Mouse (Mus musculus) midbrain, embryonic 16.5 days (tissue): Measurements from ENCODE around the gene Olfr552. TPM values are rescaled to one million over a fixed set of nuclear protein-coding genes. Genes with fewer than 3 reads are reported as not detected.
"Not testable (repeated sequence)": the region's sequence is repeated elsewhere in the genome, so short reads cannot be mapped to it uniquely, and the experiment has no call there.

Experiments used
- ATAC-seq: fragments of 200-750 bp; cut with Nextera tagmentation; 2 replicates; pipeline ENCODE4 v1.8.0; 2017; ENCODE audit warnings: moderate TSS enrichment
- H3K27ac ChIP-seq: fragments of 300-500 bp; sonication (generic); 2 replicates; pipeline ENCODE4 v1.5.1; 2014; ENCODE audit warnings: mild to moderate bottlenecking, low read length, mixed read lengths
- H3K27me3 ChIP-seq: fragments of 300-500 bp; sonication (generic); 2 replicates; pipeline ENCODE4 v1.6.1; 2014; ENCODE audit warnings: low read depth, low read length, mixed read lengths; ENCODE audit not compliant: control insufficient read depth, insufficient read depth
- H3K36me3 ChIP-seq: fragments of 300-500 bp; sonication (generic); 2 replicates; pipeline ENCODE4 v1.6.1; 2014; ENCODE audit warnings: mild to moderate bottlenecking, low read length, moderate library complexity, mixed read lengths; ENCODE audit not compliant: control insufficient read depth, insufficient read depth
- H3K4me1 ChIP-seq: fragments of 300-500 bp; sonication (generic); 2 replicates; pipeline ENCODE4 v1.6.1; 2014; ENCODE audit warnings: mild to moderate bottlenecking, low read length, mixed read lengths; ENCODE audit not compliant: control insufficient read depth, insufficient read depth
- H3K4me2 ChIP-seq: fragments of 300-500 bp; sonication (generic); 2 replicates; pipeline ENCODE4 v1.6.1; 2014; ENCODE audit warnings: mild to moderate bottlenecking, low read length, mixed read lengths
- H3K4me3 ChIP-seq: fragments of 300-500 bp; sonication (generic); 2 replicates; pipeline ENCODE4 v1.5.1; 2014; ENCODE audit warnings: low read depth, mild to moderate bottlenecking, low read length, moderate library complexity, mixed read lengths
- H3K9ac ChIP-seq: fragments of 300-500 bp; sonication (generic); 2 replicates; pipeline ENCODE4 v1.6.1; 2014; ENCODE audit warnings: low read depth, low read length, mixed read lengths
- H3K9me3 ChIP-seq: fragments of 300-500 bp; sonication (generic); replicated peaks from 2 replicates; pipeline ENCODE4 v1.6.1; 2014; ENCODE audit warnings: mild to moderate bottlenecking, low read length, mixed read lengths; ENCODE audit not compliant: control insufficient read depth, poor library complexity, severe bottlenecking
- WGBS: fragments of 180-500 bp; shearing (Covaris S2); extraction: QIAGEN DNeasy Blood & Tissue Kit; methylation state at CpG from one replicate; pipeline ENCODE4 v1.1.7; 2014; 5-methylcytosine and 5-hydroxymethylcytosine counted together
- polyA plus RNA-seq: library from polyadenylated mRNA; unstranded; fragments of >200 nt; fragmentation: Nextera tagmentation; extraction: Ambion mirVana; gene quantifications from 2 replicates; pipeline ENCODE4 v1.2.1, GENCODE M21; 2015

Gene Olfr552
- polyA plus RNA-seq, 1 experiment from 2014 or later = not detected

DNA sequence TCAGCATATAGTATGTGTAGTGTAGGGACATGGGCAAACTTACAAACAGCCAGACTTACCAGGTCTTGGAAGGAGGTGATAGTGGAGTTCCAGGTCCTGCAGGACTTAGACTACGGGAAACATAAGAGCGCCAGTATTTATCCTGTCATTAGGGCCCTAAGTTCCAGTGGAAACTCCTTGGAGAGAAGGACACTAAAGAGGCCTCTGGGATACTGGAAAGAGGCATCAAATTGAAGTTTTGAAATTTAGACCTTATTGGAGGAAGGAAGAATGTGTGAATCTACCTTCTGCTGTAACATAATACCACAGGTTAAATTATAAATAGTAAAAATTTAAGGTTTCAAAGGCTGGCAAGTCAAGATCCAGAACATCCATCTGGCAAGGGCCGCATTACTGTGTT lies 5.8 kb upstream of the Olfr552 start, which contains the start of gene Olfr551:
Gene Olfr551 (minus strand): TSS at position 101 of the 400 bp plus-strand sequence.
- no peaks in the 10 kb centered on the region for H3K9me3 ChIP-seq
- no peaks in the 10 kb centered on the region for H3K27me3 ChIP-seq
- no peak within 1 kb of the TSS for H3K9ac ChIP-seq
- H3K27ac ChIP-seq = no peak within 1 kb of the TSS
- H3K36me3 ChIP-seq = no peaks in the 10 kb centered on the region
- no peaks in the 10 kb centered on the region for H3K4me1 ChIP-seq
- no peak for ATAC-seq
- H3K4me2 ChIP-seq = no peak within 1 kb of the TSS
- 98% methylated on average over 3 of the region's 3 CpGs for WGBS
- no peak within 1 kb of the TSS for H3K4me3 ChIP-seq

DNA sequence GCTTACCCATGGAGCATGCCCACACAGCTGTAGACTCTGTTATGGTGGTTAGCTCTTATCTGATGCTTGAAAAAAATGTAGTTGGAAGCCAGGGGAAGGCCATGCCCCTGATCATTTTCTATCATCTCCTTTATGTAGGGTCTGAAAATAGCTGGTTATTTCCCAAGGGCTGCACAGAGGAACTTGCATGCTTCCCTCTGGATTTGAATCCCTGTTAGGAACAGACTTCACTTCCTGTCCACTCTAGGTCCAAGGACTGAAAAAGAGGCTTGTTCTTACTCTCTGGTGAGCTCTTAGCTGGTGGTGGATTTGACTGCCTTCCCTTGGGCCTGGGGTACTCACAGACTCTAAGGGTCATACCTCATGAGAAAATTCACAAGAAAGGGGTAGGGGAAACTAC lies 20.5 kb downstream of the Olfr552 start, which contains the start of gene Olfr553:
Gene Olfr553 (minus strand): TSS at position 101 of the 400 bp plus-strand sequence.
- no peak within 1 kb of the TSS for H3K4me3 ChIP-seq
- no peaks in the 10 kb centered on the region for H3K36me3 ChIP-seq
- H3K9me3 ChIP-seq = no peaks in the 10 kb centered on the region
- H3K27ac ChIP-seq = no peak within 1 kb of the TSS
- H3K4me2 ChIP-seq = no peak within 1 kb of the TSS
- no peaks in the 10 kb centered on the region for H3K27me3 ChIP-seq
- no peak within 1 kb of the TSS for H3K9ac ChIP-seq
- H3K4me1 ChIP-seq = no peaks in the 10 kb centered on the region
- ATAC-seq = no peak

DNA sequence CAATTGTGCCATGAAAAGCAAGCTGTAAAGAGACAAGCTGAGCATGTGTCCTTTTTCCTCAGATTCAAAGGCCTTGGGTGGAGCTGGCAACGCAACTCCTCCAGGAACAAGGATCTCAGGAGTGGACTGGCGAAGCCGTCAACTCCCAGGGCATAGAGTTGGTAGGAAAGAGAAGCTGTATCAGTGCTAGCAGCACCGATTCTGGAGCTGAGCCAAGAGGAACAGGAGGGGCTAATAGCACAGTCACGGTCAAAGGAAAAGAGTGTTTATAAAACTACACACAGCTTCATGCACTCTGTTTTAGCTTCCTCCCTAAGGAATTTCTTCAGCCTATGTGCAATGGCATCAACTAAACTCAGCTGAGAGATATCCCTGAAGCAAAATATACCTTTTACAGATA lies 22.0 kb downstream of the Olfr552 start:
- no peak for ATAC-seq
- H3K9me3 ChIP-seq = no peaks in the 10 kb centered on the region
- H3K27me3 ChIP-seq = no peaks in the 10 kb centered on the region
- H3K36me3 ChIP-seq = no peaks in the 10 kb centered on the region
- no peak overlapping the region for H3K27ac ChIP-seq
- no peak overlapping the region for H3K4me2 ChIP-seq
- no peak overlapping the region for H3K9ac ChIP-seq
- 70% methylated on average over 5 of the region's 5 CpGs for WGBS
- no peaks in the 10 kb centered on the region for H3K4me1 ChIP-seq
- H3K4me3 ChIP-seq = no peak overlapping the region

DNA sequence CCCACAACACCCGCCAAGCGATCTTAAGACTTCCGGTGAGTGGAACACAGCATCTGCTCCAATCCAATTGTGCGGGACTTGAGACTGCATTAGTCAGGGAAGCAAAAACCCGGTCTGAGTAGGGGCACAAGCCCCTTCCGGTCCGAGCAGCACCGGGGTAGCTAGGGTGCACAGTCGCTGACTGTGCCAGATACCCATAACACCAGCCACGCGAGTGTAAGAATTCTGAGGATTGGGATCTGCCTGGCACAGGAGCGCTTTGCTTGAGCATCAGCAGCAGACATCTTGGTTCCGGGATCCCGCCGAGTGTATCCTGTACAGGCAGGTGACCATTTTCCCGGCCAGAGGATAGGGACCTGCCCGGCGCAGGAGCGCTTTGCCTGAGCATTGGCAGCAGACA lies 22.8 kb downstream of the Olfr552 start:
- not testable (repeated sequence) for H3K27ac ChIP-seq, H3K27me3 ChIP-seq, H3K4me2 ChIP-seq, H3K9me3 ChIP-seq, H3K4me3 ChIP-seq, H3K9ac ChIP-seq, H3K4me1 ChIP-seq, H3K36me3 ChIP-seq, ATAC-seq
- WGBS = 87% methylated on average over 18 of the region's 19 CpGs

DNA sequence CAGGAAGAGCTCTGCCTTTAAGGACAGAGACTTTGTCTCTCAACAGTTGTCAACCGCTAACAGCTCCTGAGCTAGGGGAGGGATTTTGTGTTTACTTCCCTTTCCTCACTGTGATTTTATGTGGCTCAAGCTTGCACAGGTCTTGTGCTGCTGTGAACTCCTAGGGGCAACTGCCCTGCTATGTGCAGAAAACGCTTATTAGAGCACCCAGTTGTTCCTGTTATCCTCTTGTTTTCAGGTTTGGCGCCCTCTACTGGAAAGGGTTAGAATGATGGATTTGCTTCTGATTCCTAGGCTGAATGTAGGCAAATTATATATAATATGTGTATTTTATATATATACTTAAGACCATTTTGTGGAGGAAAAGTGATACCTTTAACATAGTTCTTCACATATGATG lies 39.1 kb downstream of the Olfr552 start:
- no peak for ATAC-seq
- H3K4me1 ChIP-seq = no peaks in the 10 kb centered on the region
- H3K36me3 ChIP-seq = no peaks in the 10 kb centered on the region
- H3K9ac ChIP-seq = no peak overlapping the region
- 31% methylated on average over 3 of the region's 3 CpGs for WGBS
- H3K9me3 ChIP-seq = no peaks in the 10 kb centered on the region
- H3K27ac ChIP-seq = no peak overlapping the region
- no peak overlapping the region for H3K4me3 ChIP-seq
- no peak overlapping the region for H3K4me2 ChIP-seq
- no peaks in the 10 kb centered on the region for H3K27me3 ChIP-seq

DNA sequence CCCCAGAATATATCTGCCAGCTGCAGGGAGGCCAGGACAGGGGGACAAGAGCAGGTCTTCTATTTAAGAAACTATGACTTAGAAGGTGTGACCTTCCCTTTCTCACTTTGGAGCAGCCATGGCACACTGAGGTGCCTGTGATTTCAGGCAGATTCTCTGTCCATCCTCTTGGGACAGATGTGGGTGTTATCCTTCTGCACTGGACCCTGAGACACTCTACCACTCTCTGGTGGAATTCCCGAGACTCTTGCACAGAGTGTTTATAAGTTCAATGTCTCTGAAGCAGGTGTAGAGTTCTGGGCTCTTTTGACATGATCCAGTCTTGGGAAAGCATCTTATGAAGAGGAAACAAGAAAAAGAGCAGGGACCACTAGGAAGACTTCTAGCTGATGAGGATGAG lies 40.6 kb downstream of the Olfr552 start, which contains the start of gene Olfr554:
Gene Olfr554 (plus strand): TSS at position 301 of the 400 bp plus-strand sequence.
- H3K27me3 ChIP-seq = no peaks in the 10 kb centered on the region
- H3K4me2 ChIP-seq = no peak within 1 kb of the TSS
- no peak within 1 kb of the TSS for H3K4me3 ChIP-seq
- H3K4me1 ChIP-seq = no peaks in the 10 kb centered on the region
- no peak within 1 kb of the TSS for H3K9ac ChIP-seq
- no peak within 1 kb of the TSS for H3K27ac ChIP-seq
- WGBS = 65% methylated on average over 1 of the region's 1 CpGs
- ATAC-seq = no peak
- H3K36me3 ChIP-seq = no peaks in the 10 kb centered on the region
- no peaks in the 10 kb centered on the region for H3K9me3 ChIP-seq

DNA sequence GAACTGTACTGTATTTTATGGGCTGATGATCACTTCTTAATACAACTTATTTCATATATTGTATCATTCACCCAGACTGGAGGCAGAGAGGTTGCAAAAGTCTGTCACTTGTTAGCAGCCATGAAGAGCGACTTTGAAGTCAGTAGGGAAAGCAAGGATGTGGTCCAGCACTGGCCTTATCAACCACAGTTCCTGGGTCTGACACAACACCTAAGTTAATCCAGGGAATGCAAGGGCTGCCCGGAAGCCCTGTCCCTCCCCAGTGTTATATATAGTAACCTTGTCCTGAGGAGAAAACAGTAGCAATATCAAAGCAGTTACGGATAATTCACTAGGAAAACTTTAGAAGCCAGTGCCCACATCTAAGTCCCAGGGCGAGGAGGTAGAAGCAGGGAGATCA lies 47.4 kb downstream of the Olfr552 start:
- H3K4me3 ChIP-seq, H3K9ac ChIP-seq, H3K27ac ChIP-seq, H3K4me2 ChIP-seq, H3K4me1 ChIP-seq, H3K9me3 ChIP-seq, ATAC-seq, H3K27me3 ChIP-seq, H3K36me3 ChIP-seq: not testable (repeated sequence)
- WGBS = 92% methylated on average over 4 of the region's 4 CpGs

Other genes with a start within 250 kb of the Olfr552 start
- 38.5 and 42.8 TPM in 2 replicates for gene Rrm1, start 156.1 kb upstream of the Olfr552 start, polyA plus RNA-seq
- gene Olfr543, start 116.1 kb upstream of the Olfr552 start, polyA plus RNA-seq = 0.47 and 0.59 TPM in 2 replicates
- 0.19 and 0.25 TPM in 2 replicates for gene Olfr544, start 109.5 kb upstream of the Olfr552 start, polyA plus RNA-seq
- gene Olfr545, start 98.2 kb upstream of the Olfr552 start, polyA plus RNA-seq = 0.23 and 0.25 TPM in 2 replicates
- gene Olfr547, start 63.0 kb upstream of the Olfr552 start, polyA plus RNA-seq = not detected in 2 replicates
- gene Olfr548-ps1, start 56.9 kb upstream of the Olfr552 start, polyA plus RNA-seq = not detected in 2 replicates
- not detected in 2 replicates for gene Olfr549, start 47.9 kb upstream of the Olfr552 start, polyA plus RNA-seq
- gene Trim21, start 32.3 kb upstream of the Olfr552 start, polyA plus RNA-seq = not detected in 2 replicates
- gene Olfr550, start 26.3 kb upstream of the Olfr552 start, polyA plus RNA-seq = not detected in 2 replicates
- not detected in 2 replicates for gene Olfr551, start 5.9 kb upstream of the Olfr552 start, polyA plus RNA-seq
- not detected in 2 replicates for gene Olfr553, start 20.4 kb downstream of the Olfr552 start, polyA plus RNA-seq
- gene Olfr554, start 40.7 kb downstream of the Olfr552 start, polyA plus RNA-seq = not detected in 2 replicates
- gene Olfr555, start 61.1 kb downstream of the Olfr552 start, polyA plus RNA-seq = not detected in 2 replicates
- gene Olfr556, start 67.1 kb downstream of the Olfr552 start, polyA plus RNA-seq = not detected in 2 replicates
- gene Trim68, start 89.6 kb downstream of the Olfr552 start, polyA plus RNA-seq = 6.4 and 7.3 TPM in 2 replicates
- not detected in 2 replicates for gene Olfr557, start 98.1 kb downstream of the Olfr552 start, polyA plus RNA-seq
- gene Olfr558, start 104.4 kb downstream of the Olfr552 start, polyA plus RNA-seq = not detected in 2 replicates
- not detected in 2 replicates for gene Olfr33, start 121.3 kb downstream of the Olfr552 start, polyA plus RNA-seq
- not detected in 2 replicates for gene Olfr559, start 129.7 kb downstream of the Olfr552 start, polyA plus RNA-seq
- not detected in 2 replicates for gene Olfr560, start 161.6 kb downstream of the Olfr552 start, polyA plus RNA-seq
- 0.16 TPM in 1 of 2 replicates, not detected in the other for gene Olfr78, start 161.7 kb downstream of the Olfr552 start, polyA plus RNA-seq
- gene Olfr561, start 173.5 kb downstream of the Olfr552 start, polyA plus RNA-seq = not detected in 2 replicates
- not detected in 2 replicates for gene Olfr564, start 205.7 kb downstream of the Olfr552 start, polyA plus RNA-seq